Mouse (Mus musculus): Measurements from ENCODE around the gene Olfr314. TPM values are rescaled to one million over a fixed set of nuclear protein-coding genes. Genes with fewer than 3 reads are reported as not detected.
"Not testable (repeated sequence)": the region's sequence is repeated elsewhere in the genome, so short reads cannot be mapped to it uniquely, and the experiment has no call there.

Olfr314 gene
- total RNA-seq, 2 experiments from 2014 or later: not detected

- no peak for DNase-seq (ENCODE audit: low spot score in 2 of 2)
Measured at GRCm38 (mm10) chr11:58829764-58830163, 47.0 kb downstream of the Olfr314 start.

- DNase-seq (ENCODE audit: low spot score in 2 of 2): not testable (repeated sequence)
Measured at GRCm38 (mm10) chr11:58832541-58832940, 49.8 kb downstream of the Olfr314 start.

Other genes starting within 250 kb of the Olfr314 start
- not detected for gene Olfr330, start 248.1 kb upstream of the Olfr314 start, total RNA-seq (2021)
- gene Olfr329-ps, start 236.5 kb upstream of the Olfr314 start, total RNA-seq (2021): not detected
- gene Olfr328, start 227.3 kb upstream of the Olfr314 start, total RNA-seq (2021): not detected
- gene Olfr224, start 212.4 kb upstream of the Olfr314 start, total RNA-seq (2021): not detected
- gene Olfr325, start 205.2 kb upstream of the Olfr314 start, total RNA-seq (2021): not detected
- not detected for gene Olfr324, start 187.8 kb upstream of the Olfr314 start, total RNA-seq (2021)
- not detected for gene 2210407C18Rik, start 166.9 kb upstream of the Olfr314 start, total RNA-seq (2021)
- not detected for gene Olfr323, start 152.5 kb upstream of the Olfr314 start, total RNA-seq (2021)
- gene Trim58, start 142.5 kb upstream of the Olfr314 start, total RNA-seq (2021): under 1 TPM in 1 of 2 experiments, not detected in 1; 0.13 TPM
- gene Olfr322, start 124.2 kb upstream of the Olfr314 start, total RNA-seq (2021): not detected
- not detected for gene Olfr320, start 101.9 kb upstream of the Olfr314 start, total RNA-seq (2021)
- gene Olfr319, start 83.8 kb upstream of the Olfr314 start, total RNA-seq (2021): not detected
- gene Olfr318, start 58.9 kb upstream of the Olfr314 start, total RNA-seq (2021): not detected
- gene Olfr317, start 43.7 kb upstream of the Olfr314 start, total RNA-seq (2021): not detected
- gene Olfr316, start 30.2 kb upstream of the Olfr314 start, total RNA-seq (2021): not detected
- not detected for gene Olfr315, start 9.8 kb upstream of the Olfr314 start, total RNA-seq (2021)
- gene Fam183b, start 19.0 kb downstream of the Olfr314 start, total RNA-seq (2021): under 1 TPM in 1 of 2 experiments, not detected in 1; 0.52 TPM
- not detected for gene Olfr313, start 32.0 kb downstream of the Olfr314 start, total RNA-seq (2021)
- not detected for gene Olfr312, start 46.3 kb downstream of the Olfr314 start, total RNA-seq (2021)
- not detected for gene Olfr311, start 56.3 kb downstream of the Olfr314 start, total RNA-seq (2021)
- gene Gm12258, start 64.2 kb downstream of the Olfr314 start, total RNA-seq (2021): 1 to 10 TPM; 3.7 to 4.5 TPM
- 1 to 10 TPM; 3.2 to 3.6 TPM for gene 2810021J22Rik, start 84.3 kb downstream of the Olfr314 start, total RNA-seq (2021)
- gene Zfp39, start 121.3 kb downstream of the Olfr314 start, total RNA-seq (2021): 1 to 10 TPM; 6.9 to 8.1 TPM
- gene Btnl10, start 135.0 kb downstream of the Olfr314 start, total RNA-seq (2021): under 1 TPM in 1 of 2 experiments, not detected in 1; 0.18 TPM
- 100 to 1,000 TPM; 161 to 162 TPM for gene Rnf187, start 156.0 kb downstream of the Olfr314 start, total RNA-seq (2021)
- gene Hist3h2ba, start 166.0 kb downstream of the Olfr314 start, total RNA-seq (2021): 10 to 100 TPM in 1 of 2 experiments, 1 to 10 TPM in 1; 9.8 to 17.0 TPM
- gene Hist3h2a, start 171.7 kb downstream of the Olfr314 start, total RNA-seq (2021): 10 to 100 TPM; 37.1 to 42.7 TPM
- under 1 TPM; 0.23 to 0.29 TPM for gene Trim17, start 171.7 kb downstream of the Olfr314 start, total RNA-seq (2021)
- 10 to 100 TPM; 16.7 to 19.6 TPM for gene Trim11, start 195.1 kb downstream of the Olfr314 start, total RNA-seq (2021)

Measured in gastrocnemius, postnatal 4 days (tissue).